Mouse (Mus musculus): ENCODE measurements around the gene Trak1. TPM values are rescaled to one million over a fixed set of nuclear protein-coding genes. Genes with fewer than 3 reads are reported as not detected.

Trak1 gene
- total RNA-seq, 2 experiments from 2014 or later: 288 to 301 TPM

DNA sequence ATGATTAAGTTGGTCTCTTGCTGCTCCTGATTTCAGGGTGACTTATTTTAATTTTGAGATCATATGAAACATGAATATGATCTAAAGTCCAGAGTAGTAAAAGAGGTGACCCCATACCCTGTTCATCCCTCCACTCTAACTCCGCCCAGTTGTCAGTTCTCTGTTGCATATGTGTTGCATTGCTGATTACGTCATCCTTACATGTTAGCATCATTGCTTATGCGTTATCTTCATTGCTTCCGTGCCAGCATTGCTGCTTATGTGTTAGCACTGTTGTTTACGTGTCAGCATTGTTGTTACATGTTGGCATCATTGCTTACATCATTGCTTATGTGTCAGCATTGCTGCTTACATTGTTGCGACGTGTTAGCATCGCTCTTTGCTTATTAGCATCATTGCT is 51.8 kb downstream of the Trak1 start:
- DNase-seq: no peak

DNA sequence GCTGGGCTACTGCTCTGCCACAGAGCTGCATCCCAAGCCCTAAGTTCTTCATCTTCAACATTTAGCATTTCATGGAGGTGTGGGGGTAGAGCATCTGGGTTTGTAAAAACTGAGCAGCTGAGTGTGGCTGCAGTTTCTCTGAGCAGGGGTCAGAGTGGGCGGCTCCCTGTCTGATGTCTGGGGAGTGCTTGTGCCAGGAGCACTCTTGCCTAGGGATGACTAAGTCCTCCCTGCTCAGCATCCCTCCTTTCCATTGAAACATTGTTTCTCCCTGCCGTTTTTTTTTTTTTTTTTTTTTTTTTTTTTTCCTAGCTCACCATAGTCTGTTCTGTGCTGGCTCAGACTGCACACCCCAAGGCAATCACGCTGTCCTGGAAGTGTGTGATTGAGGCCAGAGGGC is 53.3 kb downstream of the Trak1 start:
- no peak for DNase-seq

DNA sequence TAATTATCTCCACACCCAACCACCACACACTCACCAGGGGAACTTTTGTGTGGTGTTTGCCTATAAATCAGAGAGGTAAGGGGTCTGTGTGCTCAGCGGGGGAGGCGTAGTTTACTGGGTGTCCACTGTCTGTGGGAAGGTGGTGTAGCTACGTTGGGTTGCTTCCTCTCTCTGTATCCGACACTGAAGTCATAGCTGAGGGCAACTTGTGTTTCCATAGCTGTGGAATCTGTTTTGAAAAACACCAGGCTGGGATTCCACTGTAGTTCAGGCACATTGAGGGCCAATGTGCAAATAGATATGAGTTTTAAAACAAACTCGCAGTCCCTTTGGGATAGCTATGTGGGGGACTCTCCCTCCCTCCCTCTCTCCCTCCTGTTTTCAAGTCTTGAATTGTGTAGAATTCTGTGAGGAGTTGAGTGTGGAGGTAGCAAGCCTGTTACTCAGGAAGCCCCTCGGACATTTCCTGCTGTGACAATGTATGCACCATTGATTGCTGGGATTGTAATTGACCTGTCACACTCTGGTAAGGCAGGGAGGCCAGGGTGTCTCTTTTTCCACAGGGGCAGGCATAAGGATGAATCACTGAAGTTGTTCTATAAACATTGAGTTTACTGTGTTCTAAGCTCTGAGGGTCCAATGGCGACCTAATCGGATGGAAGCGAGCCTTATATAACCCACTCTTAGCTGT is 54.2 kb downstream of the Trak1 start:
- DNase-seq: no peak

DNA sequence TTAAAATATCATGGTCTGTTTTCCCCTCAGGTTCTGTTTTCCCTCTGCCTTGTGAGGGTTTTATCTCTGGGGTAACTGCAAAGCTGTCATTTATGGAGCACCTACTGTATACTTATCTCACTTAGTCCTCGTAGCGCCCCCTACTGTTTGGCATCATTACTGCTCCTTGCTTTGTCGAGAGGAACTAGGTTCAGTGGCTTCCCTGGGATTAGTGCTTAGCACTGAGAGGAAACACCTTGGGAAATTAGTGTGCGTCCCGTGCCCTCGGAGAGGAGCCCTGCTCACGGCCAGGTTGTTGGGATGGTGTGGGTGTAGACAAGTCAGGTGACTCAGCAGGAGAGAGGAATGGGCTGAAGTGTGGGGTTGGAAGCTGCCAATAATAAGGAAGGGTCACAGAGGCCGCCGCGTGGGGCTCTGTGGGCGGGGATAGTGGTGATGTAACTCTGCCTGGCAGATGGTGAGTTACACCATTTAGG is 54.9 kb downstream of the Trak1 start:
- peak; percentile 70 for DNase-seq

DNA sequence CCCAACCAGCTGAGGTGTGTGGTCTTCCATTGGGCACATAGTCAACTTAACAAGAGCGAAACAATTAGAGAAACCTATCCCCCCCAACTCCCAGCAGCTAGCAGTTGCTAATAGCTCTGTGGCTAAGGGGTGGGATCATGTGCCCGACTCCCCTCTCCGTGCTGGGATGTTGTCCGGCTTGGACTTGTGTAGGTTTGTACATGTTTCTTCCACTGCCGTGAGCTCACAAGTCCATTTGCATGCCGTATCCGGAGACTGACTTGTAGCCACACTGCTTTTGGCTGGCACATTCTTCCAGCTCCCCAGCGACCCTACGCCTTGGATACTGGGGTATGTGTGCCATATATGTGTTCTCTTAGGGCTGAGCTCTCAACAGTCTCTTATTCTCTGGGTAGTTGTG is 55.4 kb downstream of the Trak1 start:
- DNase-seq: no peak

GRCm38 (mm10) chr9:121354792-121355390 is 57.6 kb downstream of the Trak1 start:
- DNase-seq: peak; percentile 61

GRCm38 (mm10) chr9:121355431-121356141 is 58.3 kb downstream of the Trak1 start:
- peak; percentile 68 for DNase-seq

DNA sequence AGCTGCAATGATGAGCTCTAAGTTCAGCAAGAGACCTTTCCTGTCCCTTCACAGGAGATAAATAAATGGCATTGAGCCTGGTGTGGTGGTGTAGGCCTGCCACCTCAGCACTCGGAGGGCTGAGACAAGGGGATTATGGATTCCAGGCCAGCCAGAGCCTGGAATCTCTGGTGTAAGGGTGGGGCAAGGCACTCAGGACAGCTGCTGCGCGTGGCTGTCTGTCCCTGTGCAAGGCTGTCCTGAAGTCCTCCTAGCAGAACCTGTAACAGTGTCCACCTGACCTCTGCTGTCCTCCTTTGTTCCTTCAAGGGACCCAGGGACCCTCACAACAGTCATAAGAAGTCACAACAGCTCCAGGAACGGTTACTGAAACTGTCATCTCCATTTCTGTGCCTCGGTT is 59.8 kb downstream of the Trak1 start:
- DNase-seq: no peak

DNA sequence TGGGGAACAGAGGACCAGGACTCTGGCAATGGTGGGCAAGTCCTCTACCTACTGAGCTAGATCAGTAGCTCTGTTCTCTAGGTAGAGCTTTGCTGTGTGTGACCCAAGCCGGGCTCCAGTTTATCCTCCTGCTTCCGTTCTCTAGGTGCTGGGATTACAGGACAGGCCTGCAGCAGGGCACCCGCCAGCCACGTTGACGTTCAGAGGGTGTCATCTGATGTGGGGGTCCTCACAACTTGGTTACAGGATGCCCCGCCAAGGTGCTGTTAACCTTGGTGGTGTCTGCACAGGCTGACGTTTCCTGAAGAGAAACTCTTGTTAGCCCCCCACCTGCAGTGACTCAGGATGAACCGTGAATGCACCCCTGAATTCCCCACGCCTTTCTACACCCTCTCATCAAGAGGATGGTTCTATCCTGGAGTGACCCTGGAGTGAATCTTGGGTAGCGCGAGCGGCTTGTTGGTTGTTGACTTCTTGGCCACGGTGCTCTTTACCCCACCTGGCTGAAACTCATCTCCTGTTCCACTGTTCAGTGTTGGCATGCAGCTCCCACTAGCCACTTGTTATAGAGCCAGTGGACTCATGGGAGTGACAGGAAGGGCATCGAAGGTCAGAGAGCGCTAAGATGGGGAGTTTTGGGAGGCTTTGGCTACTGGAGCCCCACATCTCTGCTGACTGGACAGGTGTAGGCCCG is 60.4 kb downstream of the Trak1 start:
- DNase-seq: no peak

GRCm38 (mm10) chr9:121358418-121358817 is 61.1 kb downstream of the Trak1 start:
- DNase-seq: peak; percentile 47

DNA sequence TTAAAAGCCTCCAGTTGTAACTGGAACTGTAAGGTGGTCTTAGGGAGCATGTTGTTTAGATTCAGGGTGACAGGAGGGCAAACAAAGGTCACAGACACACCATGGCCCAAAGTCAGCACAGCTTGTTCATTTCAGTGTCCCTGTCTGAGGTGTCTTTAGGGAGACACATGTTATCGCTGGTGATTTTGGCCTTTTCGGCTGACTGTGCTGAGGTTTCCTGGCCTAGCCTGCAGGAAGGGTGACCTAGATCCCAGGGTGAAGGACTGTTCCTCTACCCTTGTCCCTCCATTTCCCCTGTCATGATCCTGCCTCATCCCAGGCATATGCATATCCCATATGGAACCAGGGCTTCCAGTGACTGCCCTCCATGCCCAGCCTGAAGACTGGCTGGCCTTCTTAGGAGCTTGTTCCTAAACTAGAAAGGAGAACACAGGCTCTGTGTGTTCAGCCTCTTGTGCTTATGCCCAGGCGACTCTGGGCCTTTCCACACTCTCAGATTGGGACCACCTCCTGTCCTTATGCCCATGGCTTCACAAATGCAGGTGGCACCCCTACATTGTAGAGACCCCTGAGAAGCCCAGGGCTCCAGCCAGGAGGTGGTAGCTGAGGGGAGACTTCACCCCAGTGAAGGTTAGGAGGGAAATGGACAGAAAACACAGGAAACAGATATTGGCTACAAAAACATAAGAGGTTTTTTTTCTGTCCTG is 62.1 kb downstream of the Trak1 start:
- DNase-seq: no peak

GRCm38 (mm10) chr9:121360327-121360954 is 63.1 kb downstream of the Trak1 start:
- peak; percentile 60 for DNase-seq

- no peak for DNase-seq
Measured at GRCm38 (mm10) chr9:121361010-121361409, 63.7 kb downstream of the Trak1 start.

DNA sequence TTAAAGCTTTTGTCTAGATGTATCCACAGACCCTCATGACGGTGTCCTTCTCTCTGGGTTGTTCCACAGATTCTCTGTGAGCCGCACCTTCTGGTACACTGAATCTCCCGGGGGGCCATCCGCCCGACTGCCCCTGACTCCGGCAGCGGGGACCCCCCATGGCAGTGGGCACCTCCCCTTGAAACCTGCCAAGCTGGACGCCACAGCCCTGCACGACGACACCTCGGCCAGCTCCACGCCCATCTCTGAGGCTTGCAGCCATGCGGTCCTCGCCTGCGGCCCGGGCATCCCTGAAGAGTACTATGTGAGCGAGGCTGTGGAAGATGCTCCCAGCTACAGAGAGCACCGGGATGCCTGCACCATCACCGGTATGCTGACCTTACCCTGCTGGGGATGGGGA is 66.6 kb downstream of the Trak1 start:
- DNase-seq: no peak

- peak; percentile 84 for DNase-seq
Measured at GRCm38 (mm10) chr9:121366135-121366863, 69.0 kb downstream of the Trak1 start.

DNA sequence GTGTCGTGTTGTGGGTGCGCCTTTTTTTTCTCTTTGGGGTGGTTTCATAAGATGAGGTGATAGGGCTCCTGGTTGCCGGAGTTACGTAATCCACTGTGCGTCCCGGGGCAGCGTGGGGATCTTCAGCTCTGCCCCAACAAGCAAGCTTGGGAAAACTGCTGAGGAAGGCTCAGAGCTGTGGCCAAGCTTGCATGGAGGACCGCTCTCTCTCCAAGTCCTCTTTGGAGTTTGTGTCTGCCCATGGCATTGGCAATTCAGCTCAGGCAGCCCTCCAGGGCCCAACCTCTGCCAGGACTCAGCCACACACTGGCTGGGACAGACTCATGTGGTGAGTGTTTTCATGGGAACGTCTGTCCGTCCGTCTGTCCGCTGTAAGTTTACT is 69.6 kb downstream of the Trak1 start:
- DNase-seq: no peak

GRCm38 (mm10) chr9:121369573-121369972 is 72.3 kb downstream of the Trak1 start:
- DNase-seq: no peak

GRCm38 (mm10) chr9:121371346-121371891 is 74.1 kb downstream of the Trak1 start:
- DNase-seq: peak; percentile 83

DNA sequence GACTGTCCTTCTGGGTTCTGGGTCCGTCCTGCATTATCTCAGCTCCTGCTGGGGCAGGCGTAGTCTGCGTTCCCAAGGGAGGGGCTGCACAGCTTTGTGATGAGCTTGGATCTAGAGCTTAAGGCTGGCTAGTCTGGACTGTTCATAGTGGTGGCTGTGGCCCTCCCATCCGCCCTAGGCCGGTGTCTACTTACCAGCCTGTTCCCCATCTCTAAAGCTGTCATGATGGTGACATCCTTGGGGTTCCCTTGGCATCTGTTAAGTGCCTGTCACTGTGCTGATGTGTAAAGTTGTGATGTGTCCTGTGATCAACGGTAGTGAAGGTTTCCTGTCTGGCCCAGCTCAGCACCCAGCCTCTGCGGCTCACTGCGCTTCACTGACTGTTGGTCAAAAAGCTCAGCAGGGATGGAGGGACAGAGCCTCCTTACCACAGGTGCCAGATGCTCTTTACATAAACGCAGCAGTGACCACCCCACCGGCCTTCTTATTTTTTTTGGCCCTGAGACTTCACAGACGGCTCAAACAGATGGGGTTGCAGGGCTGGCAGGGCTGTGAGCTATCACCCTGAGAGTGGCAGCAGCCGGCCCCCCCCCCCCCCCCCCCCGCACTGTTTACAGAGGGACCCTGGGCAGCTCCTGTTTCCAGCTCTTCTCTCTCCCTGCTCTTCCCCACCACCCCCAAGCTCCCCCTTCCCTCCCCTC is 74.8 kb downstream of the Trak1 start:
- no peak for DNase-seq

DNA sequence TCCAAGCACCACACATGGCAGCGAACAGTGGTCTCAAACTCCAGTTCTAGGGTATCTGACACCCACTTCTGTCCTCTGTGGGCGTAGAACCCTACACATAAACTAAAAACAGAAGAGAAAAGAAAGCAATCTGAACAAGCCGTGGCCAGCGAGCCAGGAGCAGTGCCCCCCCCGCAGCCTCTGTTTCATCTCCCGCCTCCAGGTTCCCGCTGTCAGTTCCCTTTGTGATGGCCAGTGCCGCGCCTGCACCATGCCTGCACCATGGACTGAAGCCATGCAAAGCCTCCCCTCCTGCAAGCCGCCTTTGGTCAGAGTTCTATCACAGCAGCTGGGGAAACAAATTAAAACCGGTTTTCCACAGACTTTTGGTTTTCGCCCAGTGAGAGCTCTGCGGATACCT is 75.8 kb downstream of the Trak1 start:
- DNase-seq: no peak
